Comparison of ENCODE assay signal across 9 mouse cellular contexts in the genomic region with DNA sequence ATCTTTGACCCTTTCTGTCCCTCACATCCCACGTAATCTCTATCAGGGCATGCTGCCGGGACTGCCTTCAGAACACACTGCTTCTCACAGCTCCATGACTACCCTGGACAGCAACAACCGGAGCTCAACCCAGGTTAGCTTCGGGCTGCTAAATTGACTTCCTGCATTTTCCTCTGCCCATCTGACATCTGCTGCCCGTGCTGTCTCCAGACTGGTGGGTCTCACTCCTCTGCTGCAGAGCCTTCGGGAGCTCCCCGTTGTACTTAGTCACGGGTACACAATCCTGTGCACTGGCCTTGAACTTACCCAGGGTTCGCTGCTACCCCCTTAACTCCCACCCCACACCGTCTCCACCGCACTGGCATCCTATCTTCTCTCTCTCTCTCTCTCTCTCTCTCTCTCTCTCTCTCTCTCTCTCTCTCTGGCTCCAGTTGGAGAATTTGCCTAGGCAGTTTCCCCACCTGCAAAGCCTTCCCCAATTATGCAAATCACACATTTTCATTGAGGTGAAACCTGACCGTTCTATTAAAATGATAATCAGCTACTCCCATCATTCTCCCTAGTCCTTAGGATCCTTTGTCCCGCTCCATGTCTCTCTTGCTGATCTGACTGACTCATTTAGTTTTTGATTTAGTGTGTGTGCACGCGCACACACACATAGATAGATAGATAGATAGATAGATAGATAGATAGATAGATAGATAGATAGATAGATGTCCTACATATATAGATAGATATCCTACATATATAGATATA.
DNase-seq lines count a peak whose midpoint lies in the region; ATAC-seq and TF ChIP-seq lines count a peak whose summit lies in the region.
"Had no signal": no experiment of that assay in that cellular context is flagged by ENCODE, and none has a peak within 500 bp of the region (broad histone marks: within the 10 kb centered on the region; RNA-seq: fewer than 3 reads in every experiment).

No protein-coding gene starts in this region.

- peak; percentile 60 for ATAC-seq in kidney, embryonic 15.5 days (replicated peaks; ENCODE audit: low FRiP score)
- peak; percentile 90 for ATAC-seq in hindbrain, embryonic 11.5 days (ENCODE audit: low FRiP score)
- ATAC-seq in neural tube, embryonic 11.5 days (ENCODE audit: insufficient read depth, low FRiP score, low TSS enrichment), result peak; percentile 89
- no peak for ATAC-seq in inflammation-experienced regulatory T-cells, adult 6 months

- WGBS in kidney, embryonic 15.5 days, result 6% methylated on average over 15 of the region's 15 CpGs
- WGBS in kidney, adult 2 months, result 10% methylated on average over 15 of the region's 15 CpGs
- 5% methylated on average over 15 of the region's 15 CpGs for WGBS in hindbrain, embryonic 11.5 days
- WGBS in neural tube, embryonic 11.5 days, result 9% methylated on average over 15 of the region's 15 CpGs

- H3K9ac ChIP-seq in kidney, embryonic 15.5 days, result no peak overlapping the region
- H3K9ac ChIP-seq in hindbrain, embryonic 11.5 days (ENCODE audit: low read depth, low read length), result no peak overlapping the region
- no peak overlapping the region for H3K9ac ChIP-seq in neural tube, embryonic 11.5 days (ENCODE audit: low read length)

- no peak for TF ChIP-seq POLR2A in kidney, adult 2 months (IDR thresholded peaks at IDR 0.05; ENCODE audit: low read depth, low read length)

- DNase-seq in kidney, adult 2 months, result no peak
- peak; percentile 67 for DNase-seq in embryo, embryonic 10 days (ENCODE audit: low spot score)
- peak; percentile 51 for DNase-seq in hindbrain, embryonic 11.5 days (ENCODE audit: low spot score)
- DNase-seq in neural tube, embryonic 11.5 days (ENCODE audit: low spot score), result peak; percentile 50
- DNase-seq in urinary bladder, postnatal 4 days (ENCODE audit: low spot score in 2 of 2), result no peak
- DNase-seq in lung, postnatal 25 days (ENCODE audit: low spot score), result no peak

- H3K27ac ChIP-seq in kidney, embryonic 15.5 days, result no peak overlapping the region
- H3K27ac ChIP-seq in kidney, adult 2 months (ENCODE audit: insufficient read depth, low read depth, low read length), result no peak overlapping the region
- H3K27ac ChIP-seq in hindbrain, embryonic 11.5 days (ENCODE audit: low read depth, low read length), result no peak overlapping the region
- H3K27ac ChIP-seq in neural tube, embryonic 11.5 days (ENCODE audit: low read depth, low read length), result no peak overlapping the region

- H3K36me3 ChIP-seq in kidney, embryonic 15.5 days, result no peaks in the 10 kb centered on the region
- no peaks in the 10 kb centered on the region for H3K36me3 ChIP-seq in kidney, adult 2 months (ENCODE audit: control insufficient read depth, insufficient read depth, low read length)
- H3K36me3 ChIP-seq in hindbrain, embryonic 11.5 days (ENCODE audit: control insufficient read depth, insufficient read depth, low read length), result no peaks in the 10 kb centered on the region
- no peaks in the 10 kb centered on the region for H3K36me3 ChIP-seq in neural tube, embryonic 11.5 days (ENCODE audit: control insufficient read depth, insufficient read depth, low read length)
- H3K36me3 ChIP-seq: G1E had no signal

- H3K4me1 ChIP-seq in kidney, embryonic 15.5 days, result 0 out of 2 replicates have a peak, but pooled peaks cover 2% of the 10 kb centered on the region
- no peaks in the 10 kb centered on the region for H3K4me1 ChIP-seq in kidney, adult 2 months (ENCODE audit: control insufficient read depth, insufficient read depth, low read length)
- no peaks in the 10 kb centered on the region for H3K4me1 ChIP-seq in hindbrain, embryonic 11.5 days (replicated peaks; ENCODE audit: control insufficient read depth, insufficient read depth, low read length)
- H3K4me1 ChIP-seq in neural tube, embryonic 11.5 days (ENCODE audit: control insufficient read depth, insufficient read depth, low read length), result no peaks in the 10 kb centered on the region

- H3K27me3 ChIP-seq in kidney, embryonic 15.5 days, result 0 out of 2 replicates have a peak, but pooled peaks cover 3% of the 10 kb centered on the region
- H3K27me3 ChIP-seq in kidney, adult 2 months (replicated peaks; ENCODE audit: control insufficient read depth, insufficient read depth, low read length), result no peaks in the 10 kb centered on the region; the same call in 1 of the 2 replicates
- no peaks in the 10 kb centered on the region for H3K27me3 ChIP-seq in hindbrain, embryonic 11.5 days (ENCODE audit: control insufficient read depth, insufficient read depth, low read length)
- H3K27me3 ChIP-seq in neural tube, embryonic 11.5 days (ENCODE audit: control insufficient read depth, insufficient read depth, low read length), result no peaks in the 10 kb centered on the region

- no peaks in the 10 kb centered on the region for H3K9me3 ChIP-seq in kidney, embryonic 15.5 days (replicated peaks)
- no peaks in the 10 kb centered on the region for H3K9me3 ChIP-seq in hindbrain, embryonic 11.5 days (ENCODE audit: control insufficient read depth, low read length)
- no peaks in the 10 kb centered on the region for H3K9me3 ChIP-seq in neural tube, embryonic 11.5 days (ENCODE audit: control insufficient read depth, low read length)

- 0 out of 2 replicates have a peak overlapping the region, but pooled peaks have one; percentile 12 for H3K4me2 ChIP-seq in kidney, embryonic 15.5 days
- no peak overlapping the region; the same call in 1 of the 2 replicates for H3K4me2 ChIP-seq in hindbrain, embryonic 11.5 days (replicated peaks; ENCODE audit: low read depth, low read length)
- peak overlapping the region; percentile 3; the same call in 1 of the 2 replicates for H3K4me2 ChIP-seq in neural tube, embryonic 11.5 days (ENCODE audit: low read depth)

- H3K4me3 ChIP-seq in kidney, embryonic 15.5 days (replicated peaks), result no peak overlapping the region
- no peak overlapping the region for H3K4me3 ChIP-seq in kidney, adult 2 months (ENCODE audit: insufficient read depth, low read depth, low read length)
- no peak overlapping the region for H3K4me3 ChIP-seq in hindbrain, embryonic 11.5 days (ENCODE audit: low read depth, low read length)
- no peak overlapping the region for H3K4me3 ChIP-seq in neural tube, embryonic 11.5 days (ENCODE audit: low read depth, low read length)

- no peak for TF ChIP-seq CTCF in kidney, adult 2 months (conservative IDR thresholded peaks at IDR 0.05; ENCODE audit: insufficient read depth, insufficient read length, low read depth, low read length)

Comparison
In these comparisons a context has a peak if more than half of its experiments do, and no peak if none do; other contexts are left out.
1. DNase-seq: peak in embryo, embryonic 10 days (single experiment), hindbrain, embryonic 11.5 days (single experiment) and neural tube, embryonic 11.5 days (single experiment); none in kidney, adult 2 months (single experiment), urinary bladder, postnatal 4 days (0 of 2) and lung, postnatal 25 days (single experiment).